Mouse (Mus musculus): ENCODE data around the gene Gcnt4.

The Gcnt4 gene

DNA sequence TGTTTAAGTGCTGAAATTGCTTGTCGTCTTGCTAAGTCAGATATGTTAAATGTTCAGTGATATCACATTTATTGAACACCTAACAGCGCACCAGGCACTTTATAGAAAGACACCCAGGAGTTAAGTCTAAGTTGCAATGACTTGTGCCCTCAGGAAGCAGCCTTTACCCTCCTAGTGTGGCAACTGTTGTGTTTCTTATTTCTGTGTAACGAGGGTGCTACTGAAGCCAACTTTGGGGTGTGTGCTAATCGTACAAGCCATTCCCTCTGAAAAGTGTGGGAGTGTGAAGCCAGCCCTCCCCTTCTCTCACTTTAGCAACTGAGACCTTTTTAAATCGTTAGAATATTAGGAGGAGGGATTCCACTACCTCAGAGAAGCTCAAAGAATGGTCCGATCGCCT is 23.2 kb downstream of the Gcnt4 start:
- DNase-seq (ENCODE audit: low spot score in 2 of 2) = no peak

DNA sequence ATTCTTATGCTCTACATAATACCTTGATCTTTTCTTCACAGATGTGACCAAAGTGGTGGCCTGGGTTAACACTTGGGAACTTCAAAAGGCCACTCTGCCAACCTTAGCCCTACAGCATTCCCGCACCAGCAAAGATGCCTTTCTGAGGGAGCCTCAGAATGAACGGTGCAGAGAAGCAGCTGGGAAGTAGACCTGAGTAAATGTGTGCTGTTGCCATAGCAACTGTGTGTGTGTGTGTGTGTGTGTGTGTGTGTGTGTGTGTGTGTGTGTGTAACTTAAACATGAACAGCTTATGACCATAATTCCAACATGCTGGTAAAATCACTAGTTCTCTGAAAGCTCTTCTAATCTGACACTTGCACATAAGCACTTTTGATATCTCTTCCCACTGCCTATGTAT is 27.4 kb downstream of the Gcnt4 start:
- DNase-seq (ENCODE audit: low spot score in 2 of 2) = no peak

DNA sequence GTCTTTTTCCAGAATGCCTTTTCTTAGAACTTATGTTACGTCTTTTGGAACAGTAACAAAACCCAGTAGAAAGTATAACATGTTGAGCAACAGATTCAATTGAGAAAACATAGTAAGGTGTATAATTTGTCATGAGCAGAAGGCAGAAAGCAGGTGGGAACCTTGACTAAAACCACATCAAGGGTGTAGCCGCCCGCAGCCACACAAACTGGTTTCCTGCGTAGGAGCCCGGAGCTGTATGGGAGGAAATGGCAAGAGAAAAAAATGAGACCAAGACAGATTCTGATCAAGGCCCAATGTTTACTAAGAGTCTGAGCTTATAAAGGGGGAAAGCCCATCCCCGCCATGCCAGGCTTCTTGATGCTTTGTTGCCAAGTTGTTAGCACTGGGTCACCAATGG is 32.0 kb downstream of the Gcnt4 start:
- DNase-seq (ENCODE audit: low spot score in 2 of 2) = no peak

DNA sequence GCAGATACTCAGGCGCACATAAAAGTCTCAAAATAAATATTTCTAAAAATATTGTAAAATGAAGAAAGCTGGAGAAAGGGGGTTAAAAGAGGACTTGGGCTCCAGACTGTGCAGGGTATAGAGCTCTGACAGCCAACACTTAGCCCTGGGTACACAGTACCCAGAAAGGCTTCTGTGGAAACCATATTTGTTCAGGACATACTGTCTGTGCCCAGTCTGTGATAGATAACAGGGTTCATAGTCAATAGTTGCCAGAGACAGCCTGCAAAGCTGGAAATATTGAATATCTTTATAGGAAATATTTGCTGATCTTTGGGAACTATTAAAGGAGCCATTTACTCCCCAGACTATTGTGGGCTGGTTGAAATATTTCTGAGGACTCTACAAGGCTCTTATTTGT is 35.5 kb downstream of the Gcnt4 start:
- no peak for DNase-seq (ENCODE audit: low spot score in 2 of 2)

DNA sequence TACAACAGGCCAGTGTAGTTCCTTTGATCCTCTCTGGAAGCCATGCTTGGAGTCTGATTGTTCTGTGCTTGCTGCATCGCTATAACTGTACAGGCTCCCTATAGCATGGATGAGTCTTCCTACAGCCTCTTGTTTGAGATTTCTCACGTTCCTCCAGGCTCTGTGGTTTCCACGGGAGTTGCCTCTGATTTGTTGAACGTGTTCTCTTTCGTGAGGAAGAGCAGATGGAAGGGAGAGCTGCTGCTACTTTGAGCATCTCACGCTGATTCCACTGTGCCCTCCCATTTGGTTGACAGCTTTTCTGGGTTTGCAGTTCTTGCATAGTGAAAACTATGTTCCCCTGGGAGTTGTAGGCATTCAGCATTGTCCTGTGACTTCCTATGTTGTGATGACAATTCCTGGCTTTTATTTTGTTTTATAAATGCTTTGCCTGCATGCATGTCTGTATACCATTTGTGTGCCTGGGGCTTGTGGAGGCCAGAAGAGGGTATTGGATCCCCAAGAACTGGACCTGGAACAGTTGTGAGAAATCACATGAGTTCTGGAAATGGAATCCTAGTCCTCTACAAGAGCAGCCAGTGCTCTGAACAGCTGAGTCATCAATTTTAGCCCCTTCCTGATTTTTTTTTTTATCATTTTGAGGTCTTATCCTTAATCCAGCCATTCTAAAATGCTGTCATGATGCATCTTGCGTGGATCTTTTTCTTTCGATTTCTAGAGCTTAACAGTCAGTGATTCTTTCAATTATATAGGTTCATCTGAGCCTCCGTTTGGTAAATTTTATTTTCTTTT is 37.1 kb downstream of the Gcnt4 start:
- peak; percentile 10 to 49 for DNase-seq (ENCODE audit: low spot score in 2 of 2)

DNA sequence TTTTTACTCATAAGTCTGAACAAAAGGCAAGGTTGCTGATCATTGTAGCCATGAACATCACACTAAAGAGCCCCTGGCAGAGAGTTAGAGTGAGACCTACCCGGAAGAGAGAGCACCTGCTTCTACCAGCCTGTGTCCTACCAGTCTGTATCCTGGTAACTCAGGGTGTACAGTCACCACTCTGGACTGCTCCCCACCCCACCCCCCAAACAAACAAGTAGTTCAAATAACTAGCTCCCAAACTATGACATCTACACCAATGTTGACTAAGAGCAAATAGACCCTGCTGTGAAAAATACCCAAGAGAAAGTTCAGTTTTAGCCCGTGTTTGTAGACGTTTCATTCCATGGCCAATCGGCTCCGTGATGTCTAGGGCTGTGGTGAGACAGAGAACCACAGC is 38.3 kb downstream of the Gcnt4 start:
- no peak for DNase-seq (ENCODE audit: low spot score in 2 of 2)

DNA sequence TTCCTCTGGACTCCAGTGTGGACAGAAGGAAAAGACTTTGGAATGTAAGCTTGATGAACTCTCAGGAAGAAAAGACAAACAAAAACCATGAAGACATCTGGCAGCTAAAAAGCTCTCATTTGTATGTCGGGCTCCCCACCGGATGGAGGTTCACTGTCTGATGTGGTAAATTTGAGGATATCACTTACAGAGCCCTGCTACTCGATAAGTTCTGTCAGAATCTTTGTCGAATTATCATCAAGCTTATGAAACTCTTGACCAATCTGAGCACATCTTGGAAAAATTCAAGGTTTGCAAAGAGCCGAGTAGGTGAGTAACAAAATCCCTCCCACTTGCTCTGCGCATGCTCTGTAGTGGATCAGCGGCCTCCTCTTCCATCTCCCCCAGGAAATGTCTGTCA is 40.5 kb downstream of the Gcnt4 start:
- no peak for DNase-seq (ENCODE audit: low spot score in 2 of 2)

DNA sequence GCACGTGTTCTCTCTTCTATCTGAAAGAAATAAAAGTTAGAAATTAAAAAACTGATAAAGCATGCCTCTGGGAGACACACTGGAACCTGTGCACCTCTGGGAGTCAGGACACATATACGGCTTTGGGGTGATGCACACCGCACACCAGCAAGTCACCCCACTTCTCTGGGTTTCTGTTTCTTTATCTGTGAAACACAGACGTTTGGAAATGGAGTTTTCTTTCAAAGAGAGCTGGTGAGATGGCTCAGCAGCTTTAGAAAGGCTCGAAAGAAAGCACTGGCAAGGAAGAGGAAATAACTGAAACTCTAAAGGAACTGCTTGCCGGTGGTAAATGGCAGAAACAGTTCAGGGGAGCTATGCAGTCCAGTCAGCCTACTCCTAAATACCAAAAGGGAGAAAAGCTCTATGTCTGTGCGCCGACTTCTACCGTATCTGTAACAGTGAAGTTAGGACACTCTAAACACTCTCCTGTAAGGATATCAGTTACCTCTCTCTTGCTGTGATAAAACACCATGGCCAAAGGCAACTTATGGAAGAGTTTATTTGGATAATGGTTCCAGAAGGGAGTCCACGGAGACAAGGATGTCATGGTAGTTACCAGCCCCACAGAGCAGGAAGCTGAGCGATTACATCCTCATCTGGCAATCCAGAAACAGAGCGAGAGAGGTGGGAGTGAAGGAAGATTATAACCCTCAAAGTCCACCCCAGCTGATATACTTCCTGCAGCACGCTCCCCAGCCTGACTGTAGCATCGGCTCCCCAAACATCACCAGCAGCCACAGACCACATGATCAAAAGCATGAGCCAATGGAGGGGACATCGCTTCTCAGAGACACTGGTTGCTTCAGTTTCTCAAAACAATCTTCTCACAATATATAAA is 42.0 kb downstream of the Gcnt4 start:
- DNase-seq (ENCODE audit: low spot score in 2 of 2) = no peak

DNA sequence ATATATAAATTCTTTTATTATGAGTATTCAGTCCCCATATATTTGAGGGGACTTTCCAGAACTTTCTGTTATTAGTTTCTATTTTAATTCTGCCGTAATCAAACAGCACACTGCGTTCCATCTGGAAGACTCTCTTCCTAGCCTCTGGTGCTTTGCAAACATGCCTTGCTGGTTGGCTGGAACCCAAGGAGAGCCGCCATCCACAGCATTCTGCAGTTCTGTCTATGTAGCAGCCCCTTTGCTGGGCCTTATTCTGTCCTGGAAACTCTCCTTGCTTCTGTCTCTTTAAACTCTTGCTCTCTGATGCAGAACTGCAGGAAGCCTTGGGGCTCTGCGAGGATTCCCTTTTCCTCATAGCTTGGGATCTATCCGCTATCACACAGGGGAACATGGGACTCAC is 42.6 kb downstream of the Gcnt4 start:
- no peak for DNase-seq (ENCODE audit: low spot score in 2 of 2)

DNA sequence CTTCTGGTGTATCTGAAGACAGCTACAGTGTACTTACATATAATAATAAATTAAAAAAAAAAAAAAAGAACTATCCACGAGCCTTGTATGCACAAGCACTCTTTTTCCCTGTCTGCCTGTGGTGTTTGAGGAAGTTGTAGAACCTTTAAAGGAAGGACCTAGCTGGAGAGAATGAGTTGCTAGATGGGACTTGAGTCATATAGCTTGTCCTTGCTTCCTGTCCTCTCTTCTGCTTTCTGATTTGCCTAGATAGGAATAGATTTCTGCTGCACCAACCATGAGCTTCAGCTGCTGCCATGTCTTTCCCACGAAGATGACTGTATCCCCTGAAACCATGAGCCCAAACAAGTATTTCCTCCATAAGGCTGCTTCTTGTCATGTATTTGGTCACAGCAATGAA is 43.3 kb downstream of the Gcnt4 start:
- DNase-seq (ENCODE audit: low spot score in 2 of 2) = no peak

DNA sequence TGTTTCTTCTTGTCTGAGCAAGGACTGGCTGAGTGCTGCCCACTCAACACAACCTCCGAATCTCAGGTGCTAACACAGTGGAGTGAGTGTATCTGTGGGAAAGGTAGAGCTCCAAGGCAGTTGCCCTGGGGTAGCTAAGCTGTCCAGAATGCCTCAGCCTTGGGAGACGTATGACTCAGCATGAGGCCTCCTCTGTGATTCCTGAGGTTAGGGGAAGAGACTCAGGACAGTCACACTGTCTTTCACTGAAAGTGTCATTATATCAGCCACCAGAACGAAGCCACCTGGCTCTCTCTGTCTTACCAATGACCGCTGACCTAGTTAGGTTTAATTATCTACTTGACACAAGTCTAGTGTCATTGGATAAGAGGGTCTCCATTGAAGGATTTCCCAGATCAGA is 46.6 kb downstream of the Gcnt4 start:
- no peak for DNase-seq (ENCODE audit: low spot score in 2 of 2)

DNA sequence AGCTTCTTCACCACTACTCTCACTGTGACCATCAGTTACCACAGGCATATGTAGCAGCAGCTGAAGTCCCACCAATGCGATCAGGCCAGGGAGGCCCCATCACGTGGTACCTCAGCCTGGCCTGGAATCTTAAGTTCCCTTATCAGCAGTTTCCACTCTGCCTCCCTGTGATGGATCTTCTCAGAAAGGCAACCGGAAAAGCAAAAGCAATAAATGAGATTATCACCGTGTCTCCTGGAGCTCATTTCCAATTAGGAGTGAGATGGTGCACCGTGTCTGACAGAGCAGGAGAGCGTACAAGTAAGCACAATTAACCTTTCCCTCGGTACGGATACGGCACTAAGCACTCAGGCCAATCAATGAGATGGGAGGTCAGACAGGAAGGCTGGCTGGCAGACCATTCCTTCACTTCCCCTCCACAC is 47.4 kb downstream of the Gcnt4 start:
- no peak for DNase-seq (ENCODE audit: low spot score in 2 of 2)

DNA sequence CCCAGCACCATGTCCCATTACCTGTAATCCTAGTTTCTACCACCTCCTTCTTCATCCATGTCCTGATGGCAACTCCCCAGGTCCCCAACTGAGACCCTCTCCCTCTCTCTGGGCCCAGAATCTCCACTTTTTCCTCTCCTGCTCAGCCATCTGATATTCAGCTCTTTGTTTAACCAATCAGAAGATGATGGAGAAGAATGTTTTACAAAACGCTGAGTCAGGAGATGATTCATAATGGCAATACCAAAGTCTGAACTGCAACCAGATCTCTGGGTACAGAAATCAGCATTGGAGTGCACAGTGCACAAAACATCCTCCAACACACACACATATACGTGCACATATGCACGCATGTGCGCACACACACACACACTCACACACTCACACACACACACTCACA is 48.8 kb downstream of the Gcnt4 start:
- no peak for DNase-seq (ENCODE audit: low spot score in 2 of 2)

DNA sequence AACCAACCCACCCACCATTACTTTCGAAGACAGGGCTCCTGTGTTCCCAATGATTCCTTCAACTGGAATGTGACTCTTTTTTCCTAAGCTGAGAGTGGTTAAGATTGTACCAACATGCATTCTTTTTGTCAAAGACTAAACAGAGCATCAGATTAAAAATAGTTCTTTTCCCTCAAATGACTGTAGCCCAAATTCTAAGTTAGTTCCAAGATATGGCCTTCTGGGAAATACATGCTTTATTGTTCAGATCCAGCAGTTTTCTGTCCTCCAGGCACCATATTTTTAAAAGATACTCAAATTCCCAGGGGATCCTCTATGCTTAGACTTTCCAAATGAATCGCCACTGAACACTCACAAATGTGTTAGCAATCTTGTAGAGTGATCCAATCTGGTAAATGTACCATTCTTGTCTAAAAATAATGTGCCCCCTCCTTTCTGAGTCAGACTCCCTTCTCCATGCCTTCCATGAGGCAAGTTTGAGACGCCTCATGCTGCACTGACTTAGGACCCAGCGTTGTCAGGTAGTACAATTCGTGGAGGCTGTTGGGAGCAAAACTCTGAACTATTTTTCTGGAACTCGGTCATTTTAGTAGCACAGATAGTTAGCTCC is 52.6 kb downstream of the Gcnt4 start:
- DNase-seq (ENCODE audit: low spot score in 2 of 2) = no peak

DNA sequence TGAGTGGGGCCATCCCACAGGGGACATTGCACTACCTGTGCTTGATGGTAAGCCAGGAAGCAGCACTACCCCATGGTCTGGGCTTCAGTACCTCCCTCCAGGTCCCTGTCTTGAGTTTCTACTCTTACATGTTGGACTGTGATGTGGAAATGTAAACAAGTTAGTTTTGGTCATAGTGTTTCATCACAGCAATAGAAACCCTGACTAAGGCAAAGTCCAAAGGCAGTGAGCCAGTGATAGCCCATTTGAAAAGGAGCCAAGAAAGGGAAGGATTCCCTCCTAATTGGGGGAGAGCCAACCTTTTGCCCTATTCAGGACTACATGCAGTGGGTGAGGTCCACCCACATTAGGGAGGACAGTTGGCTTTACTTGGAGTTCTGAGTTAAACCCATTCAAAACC is 56.1 kb downstream of the Gcnt4 start:
- DNase-seq (ENCODE audit: low spot score in 2 of 2) = no peak

DNA sequence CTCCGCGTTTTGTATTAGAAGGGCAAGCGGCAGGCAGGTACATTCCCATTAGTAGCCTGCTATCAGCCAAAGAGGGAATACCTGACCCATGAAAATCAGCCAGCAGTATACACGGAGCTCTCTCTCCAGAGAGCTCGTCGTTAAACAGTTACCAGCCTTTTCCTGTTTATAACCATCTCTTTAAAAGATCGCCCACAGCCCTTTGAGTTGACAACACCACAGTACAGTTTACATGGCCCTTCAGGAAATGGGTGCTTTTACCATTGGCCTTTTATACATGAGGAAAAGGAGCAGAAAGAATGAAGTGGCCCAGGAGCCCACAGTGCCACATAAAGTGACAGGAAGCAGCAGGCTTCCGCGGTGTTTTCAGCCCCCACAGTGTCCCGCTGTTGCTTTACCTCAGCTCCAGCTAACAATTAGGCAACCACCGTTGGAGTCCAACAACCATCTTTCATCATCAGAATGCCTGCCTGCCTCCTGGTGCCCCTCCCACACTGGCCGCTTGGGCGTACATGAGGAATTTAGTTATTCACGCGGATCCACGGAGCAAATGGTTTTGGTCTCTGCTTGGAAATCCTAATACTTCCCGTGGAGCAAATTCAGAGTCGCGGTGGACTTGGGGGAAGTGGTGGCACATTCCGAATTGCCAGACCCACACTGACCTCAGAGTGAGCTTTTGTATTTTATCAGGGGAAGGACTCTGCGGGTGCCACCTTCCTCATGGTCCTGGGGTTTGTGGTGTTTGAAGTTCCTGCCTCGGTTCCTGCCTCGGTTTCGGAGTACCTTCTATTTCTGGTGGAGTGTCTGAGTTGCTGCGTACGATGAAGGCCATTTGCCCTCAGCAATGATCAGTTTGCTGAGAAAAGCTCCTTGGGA is 59.0 kb downstream of the Gcnt4 start:
- no peak for DNase-seq (ENCODE audit: low spot score in 2 of 2)

DNA sequence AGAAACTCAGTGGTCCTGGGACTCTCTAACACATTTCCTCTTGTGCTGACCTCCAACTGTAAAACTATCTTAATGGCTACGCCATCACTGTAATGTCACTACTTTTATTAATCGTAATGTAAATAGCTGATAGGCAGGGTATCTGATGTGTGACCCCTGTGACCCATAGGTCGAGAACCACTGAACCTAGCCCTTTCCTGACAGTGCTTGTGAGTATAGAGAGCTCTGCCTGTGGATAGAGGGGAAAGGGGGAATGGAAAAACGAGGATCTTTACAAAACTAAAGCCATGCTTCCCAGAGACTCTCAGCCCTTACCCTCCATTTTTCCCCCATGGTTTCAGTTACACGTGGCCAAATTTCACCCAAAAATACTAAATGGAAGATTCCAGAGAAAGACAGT is 60.2 kb downstream of the Gcnt4 start:
- DNase-seq (ENCODE audit: low spot score in 2 of 2) = no peak

DNA sequence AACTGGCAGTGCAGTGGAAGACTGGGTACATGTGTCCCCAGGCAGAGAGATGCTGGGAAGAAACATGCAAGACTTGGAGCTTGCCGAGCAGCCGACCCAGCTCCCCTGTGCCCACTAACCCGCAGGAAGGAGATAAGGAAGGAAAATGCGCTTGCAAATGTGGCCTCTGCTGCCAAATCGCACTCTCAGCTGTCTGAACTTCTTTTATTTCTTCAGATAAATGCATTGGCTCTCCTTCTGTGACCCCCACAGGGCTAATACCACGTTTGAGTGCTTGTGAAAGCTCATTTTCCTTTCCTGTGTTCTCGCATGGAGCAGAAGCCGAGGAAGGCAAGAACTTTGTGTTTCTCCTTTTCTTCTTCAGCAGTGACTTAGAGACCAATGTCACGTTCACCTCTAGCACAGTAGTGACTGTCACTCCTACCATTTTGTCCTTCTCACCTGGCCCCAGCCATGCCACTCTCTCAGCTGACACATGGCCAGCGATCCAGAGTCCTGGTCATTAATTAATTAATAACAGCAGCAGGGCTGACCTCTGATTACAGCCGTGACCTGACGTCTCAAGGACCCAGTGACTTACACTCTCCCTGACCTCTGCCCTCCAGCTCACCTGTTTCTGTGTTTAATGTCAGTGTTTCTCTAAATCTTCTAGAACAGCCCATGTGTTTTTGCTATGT is 61.2 kb downstream of the Gcnt4 start:
- DNase-seq (ENCODE audit: low spot score in 2 of 2) = no peak

DNA sequence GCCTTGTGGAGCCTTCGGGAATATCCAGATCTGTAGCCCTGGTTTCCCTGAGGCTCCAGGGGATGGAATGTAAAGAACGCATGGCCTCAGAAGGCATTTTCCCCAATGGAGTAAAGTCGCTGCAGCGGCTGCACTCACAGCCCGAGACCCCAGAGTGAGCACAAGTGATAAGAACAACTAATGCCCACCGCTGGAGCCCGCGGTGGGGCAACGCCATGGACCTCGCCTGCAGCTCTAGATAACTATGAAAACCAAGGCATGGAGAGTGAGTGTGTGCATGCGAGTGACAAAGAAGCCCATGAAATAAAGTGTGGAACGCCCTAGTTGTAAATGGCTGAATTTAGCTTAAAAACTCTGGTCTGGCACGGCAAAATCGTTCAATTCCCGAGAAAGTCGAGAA is 64.6 kb downstream of the Gcnt4 start:
- no peak for DNase-seq (ENCODE audit: low spot score in 2 of 2)

DNA sequence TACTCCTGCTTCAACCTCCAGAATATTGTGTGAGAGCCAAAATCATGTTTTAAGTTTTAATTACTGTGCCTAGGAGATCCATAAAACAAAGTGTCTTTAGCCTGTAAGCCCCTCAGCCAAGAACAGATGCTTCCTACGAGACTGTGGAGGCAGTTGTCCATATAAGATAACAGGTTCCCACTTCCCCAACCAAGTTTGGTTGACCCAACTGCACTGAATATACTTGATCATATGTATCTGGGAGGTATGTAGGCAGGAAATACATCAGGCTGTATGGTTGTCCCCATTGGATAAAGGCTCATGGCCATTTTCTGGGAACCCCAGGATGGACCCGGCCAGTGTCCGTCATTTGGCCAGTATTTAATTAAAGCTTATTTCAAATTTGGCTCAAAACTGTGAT is 65.6 kb downstream of the Gcnt4 start:
- DNase-seq (ENCODE audit: low spot score in 2 of 2) = no peak

DNA sequence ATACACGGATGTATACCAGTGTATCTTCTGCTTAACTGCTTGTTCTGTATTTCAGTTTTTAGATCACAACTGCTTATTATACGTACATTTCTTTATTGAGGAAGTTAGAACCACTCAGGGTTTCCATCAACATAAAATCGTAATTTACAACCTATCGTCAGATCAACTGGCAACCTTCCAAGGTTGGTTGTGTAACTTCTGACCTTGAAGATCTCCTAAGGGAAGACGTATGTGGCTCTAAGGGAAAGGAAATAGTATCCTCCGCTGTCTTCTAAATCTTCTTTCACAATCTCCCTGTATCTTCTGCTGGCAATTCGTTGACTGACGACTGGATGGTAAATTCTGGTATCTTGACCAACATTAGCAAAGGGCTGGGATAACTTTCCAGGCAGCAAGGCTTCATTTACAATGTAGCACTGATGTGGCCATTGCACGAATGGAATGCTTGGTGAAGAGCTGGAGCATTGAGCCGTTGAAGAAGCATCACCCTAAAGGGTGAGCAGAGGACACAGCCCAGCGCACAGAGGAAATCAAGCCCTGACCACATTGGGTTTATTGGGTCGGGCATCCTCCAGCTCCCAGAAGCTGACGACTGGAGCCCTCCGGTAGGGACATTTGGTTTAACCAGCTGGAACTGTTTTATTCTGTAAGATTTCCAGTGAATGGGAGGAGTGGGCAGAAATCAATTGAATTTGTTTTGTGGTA is 66.2 kb downstream of the Gcnt4 start:
- no peak for DNase-seq (ENCODE audit: low spot score in 2 of 2)

Data from left cerebral cortex, adult 9 months (tissue).